In genomic region chr10:102511807-102512461, GRCm38 (mm10) we compare ENCODE assay signal across 8 mouse cellular contexts. TPM values are rescaled to one million over a fixed set of nuclear protein-coding genes. Genes with fewer than 3 reads are reported as not detected.
DNase-seq lines count a peak whose midpoint lies in the region; ATAC-seq lines count a peak whose summit lies in the region.

Rassf9 (plus strand) TSS chr10:102512222.

- H3K36me3 ChIP-seq in heart, embryonic 13.5 days: no peaks in the 10 kb centered on the region
- H3K36me3 ChIP-seq in kidney, embryonic 14.5 days (ENCODE audit: control insufficient read depth, insufficient read depth, low read length): no peaks in the 10 kb centered on the region
- H3K36me3 ChIP-seq in stomach, embryonic 16.5 days (ENCODE audit: control insufficient read depth, insufficient read depth, low read length): no peaks in the 10 kb centered on the region

- 8% methylated on average over 5 of the region's 5 CpGs for WGBS in heart, embryonic 13.5 days
- WGBS in kidney, embryonic 14.5 days: 8% methylated on average over 5 of the region's 5 CpGs
- 9% methylated on average over 5 of the region's 5 CpGs for WGBS in stomach, embryonic 16.5 days

- peak within 1 kb of the TSS; percentile 29 for H3K4me3 ChIP-seq in heart, embryonic 13.5 days
- H3K4me3 ChIP-seq in kidney, embryonic 14.5 days (ENCODE audit: low read length): peak within 1 kb of the TSS; percentile 22
- H3K4me3 ChIP-seq in stomach, embryonic 16.5 days (replicated peaks; ENCODE audit: low read length): peak within 1 kb of the TSS; percentile 45

- peak; percentile 25; the same call in 1 of the 2 replicates for ATAC-seq in heart, embryonic 13.5 days (ENCODE audit: extremely low read depth, insufficient number of reproducible peaks, low FRiP score, low TSS enrichment)
- peak; percentile 94 for ATAC-seq in kidney, embryonic 14.5 days (ENCODE audit: low FRiP score, low TSS enrichment)
- ATAC-seq in stomach, embryonic 16.5 days (ENCODE audit: insufficient read depth, low FRiP score): peak; percentile 94

- no peaks in the 10 kb centered on the region for H3K9me3 ChIP-seq in heart, embryonic 13.5 days
- no peaks in the 10 kb centered on the region for H3K9me3 ChIP-seq in kidney, embryonic 14.5 days (ENCODE audit: control insufficient read depth, low read length)
- H3K9me3 ChIP-seq in stomach, embryonic 16.5 days (replicated peaks; ENCODE audit: control insufficient read depth, low read length): no peaks in the 10 kb centered on the region

- peak within 1 kb of the TSS; percentile 40; the same call in 1 of the 2 replicates for H3K9ac ChIP-seq in heart, embryonic 13.5 days
- peak within 1 kb of the TSS; percentile 37 for H3K9ac ChIP-seq in kidney, embryonic 14.5 days (ENCODE audit: low read depth, low read length)
- peak within 1 kb of the TSS; percentile 66 for H3K9ac ChIP-seq in stomach, embryonic 16.5 days (ENCODE audit: low read length)

- peak within 1 kb of the TSS; percentile 41 for H3K4me2 ChIP-seq in heart, embryonic 13.5 days
- peak within 1 kb of the TSS; percentile 32 for H3K4me2 ChIP-seq in kidney, embryonic 14.5 days (replicated peaks; ENCODE audit: low read depth, low read length)
- peak within 1 kb of the TSS; percentile 46 for H3K4me2 ChIP-seq in stomach, embryonic 16.5 days (ENCODE audit: low read depth, low read length)

- peaks cover 9% of the 10 kb centered on the region; the same call in 1 of the 2 replicates for H3K4me1 ChIP-seq in heart, embryonic 13.5 days
- H3K4me1 ChIP-seq in kidney, embryonic 14.5 days (ENCODE audit: control insufficient read depth, insufficient read depth, low read length): 0 out of 2 replicates have a peak, but pooled peaks cover 3% of the 10 kb centered on the region
- 0 out of 2 replicates have a peak, but pooled peaks cover 5% of the 10 kb centered on the region for H3K4me1 ChIP-seq in stomach, embryonic 16.5 days (ENCODE audit: control insufficient read depth, insufficient read depth, low read length)

- H3K27ac ChIP-seq in heart, embryonic 13.5 days (replicated peaks): peak within 1 kb of the TSS; percentile 41
- peak within 1 kb of the TSS; percentile 44 for H3K27ac ChIP-seq in kidney, embryonic 14.5 days (ENCODE audit: low read depth, low read length)
- H3K27ac ChIP-seq in stomach, embryonic 16.5 days (ENCODE audit: low read length): peak within 1 kb of the TSS; percentile 91

- peak; percentile 11 for DNase-seq in urinary bladder, adult 18-20 months (ENCODE audit: low spot score in 2 of 2)
- DNase-seq in urinary bladder, postnatal 10 days (ENCODE audit: low spot score): no peak
- DNase-seq in lung, postnatal 25 days (ENCODE audit: low spot score): peak; percentile 67
- no peak for DNase-seq in layer of hippocampus, adult 9-11 months
- DNase-seq in gastrocnemius, postnatal 10 days: no peak

- no peaks in the 10 kb centered on the region for H3K27me3 ChIP-seq in heart, embryonic 13.5 days (replicated peaks)
- no peaks in the 10 kb centered on the region for H3K27me3 ChIP-seq in kidney, embryonic 14.5 days (ENCODE audit: control insufficient read depth, insufficient read depth, low read length)
- H3K27me3 ChIP-seq in stomach, embryonic 16.5 days (ENCODE audit: control insufficient read depth, insufficient read depth, low read length): no peaks in the 10 kb centered on the region

RNA-seq across cellular contexts. Expression of gene Rassf9, which starts in this region (rescaled TPM):
- polyA plus RNA-seq in heart, embryonic 13.5 days (2015; fragmentation: Nextera tagmentation; extraction: Ambion mirVana): 1.1 and 1.6 TPM in 2 replicates
- 7.2 and 10.0 TPM in 2 replicates for polyA plus RNA-seq in kidney, embryonic 14.5 days (2014; fragmentation: Nextera tagmentation; extraction: Ambion mirVana)
- 5.2 and 5.6 TPM in 2 replicates for polyA plus RNA-seq in stomach, embryonic 16.5 days (2015; fragmentation: Nextera tagmentation; extraction: Ambion mirVana)
- total RNA-seq in gastrocnemius, postnatal 10 days (2021): 1 to 10 TPM; 1.9 to 2.0 TPM

Comparison
In these comparisons a context has a peak if more than half of its experiments do, and no peak if none do; other contexts are left out.
1. DNase-seq: peak in urinary bladder, adult 18-20 months (2 of 2) and lung, postnatal 25 days (single experiment); none in urinary bladder, postnatal 10 days (single experiment), layer of hippocampus, adult 9-11 months (single experiment) and gastrocnemius, postnatal 10 days (single experiment).
2. ATAC-seq: peak in every context shown above with its lines; median percentile 94 in kidney, embryonic 14.5 days; 94 in stomach, embryonic 16.5 days; 25 in heart, embryonic 13.5 days.
3. H3K27ac ChIP-seq: peak in every context shown above with its lines; median percentile 91 in stomach, embryonic 16.5 days; 44 in kidney, embryonic 14.5 days; 41 in heart, embryonic 13.5 days.
4. Peak in every context shown above with its lines, with median percentiles within 50 percentile points of each other: H3K4me2 ChIP-seq, H3K4me3 ChIP-seq and H3K9ac ChIP-seq.